Mouse (Mus musculus) cerebellum, adult 2 months (tissue): ENCODE measurements around the gene Gm10401.

Experiments used
- CTCF ChIP-seq: fragments of 200-500 bp; IDR thresholded peaks from 2 replicates; pipeline ENCODE4 v1.5.1; 2011; ENCODE audit warnings: low read depth, mild to moderate bottlenecking, control low read depth, low read length, moderate library complexity, borderline replicate concordance; ENCODE audit not compliant: insufficient read depth
- POLR2A ChIP-seq: fragments of 200-500 bp; IDR thresholded peaks from 2 replicates; pipeline ENCODE4 v1.6.1; 2011; ENCODE audit warnings: low read length, control low read depth, borderline replicate concordance; ENCODE audit not compliant: insufficient read depth

DNA sequence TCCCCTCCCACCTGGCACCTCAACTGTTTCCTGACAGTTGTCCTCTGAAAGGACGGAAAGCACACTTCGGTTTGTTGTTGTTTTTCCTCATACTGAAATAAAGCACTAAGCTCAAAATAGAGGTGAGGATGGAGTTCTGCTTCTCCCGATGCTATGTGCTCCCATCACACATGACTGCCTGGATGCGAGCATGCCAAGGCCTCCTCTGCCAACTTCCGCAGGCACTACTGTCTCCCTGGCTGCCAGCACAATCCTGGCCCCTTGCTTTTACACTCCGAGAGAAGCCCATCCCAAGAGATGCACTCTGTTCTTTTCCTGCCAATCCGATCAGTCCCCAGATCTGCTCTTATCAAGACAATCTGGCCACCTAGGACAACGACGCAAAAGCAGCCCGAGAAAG, 45.5 kb upstream of the Gm10401 start:
- TF ChIP-seq CTCF (no peak), POLR2A (no peak)
